Mouse (Mus musculus): ENCODE results near the gene Pdgfb. TPM values are rescaled to one million over a fixed set of nuclear protein-coding genes. Genes with fewer than 3 reads are reported as not detected.
A peak's percentile ranks its signal among the peaks of the same experiment; 100 is the strongest.

Pdgfb gene
- total RNA-seq, 1 experiment = 9.5 TPM

DNA sequence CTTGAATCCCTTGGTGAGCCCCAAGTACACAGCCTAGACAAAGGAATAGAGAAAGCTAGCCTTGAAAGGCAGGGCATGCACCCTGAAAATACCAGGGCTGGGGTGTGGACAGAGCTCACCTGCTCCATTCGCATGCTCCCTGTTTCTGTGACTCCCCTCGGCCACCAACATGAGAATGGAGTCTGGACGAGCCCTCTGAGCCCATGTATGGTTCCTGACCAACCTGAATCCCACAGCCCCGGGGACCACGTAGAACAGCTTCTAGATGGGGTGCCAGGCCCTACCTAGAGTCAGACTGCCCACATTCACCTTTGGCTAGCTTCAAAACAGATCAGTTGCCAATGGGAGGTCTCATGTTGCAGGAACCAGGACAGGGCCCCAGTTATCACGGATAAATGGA lies 63.6 kb downstream of the Pdgfb start:
- in situ Hi-C loops (cut with MboI; ENCODE audit: low sequenced_read_pairs in 2 of 2, unreplicated experiment in 2 of 2) = no loop called here
- Histone ChIP-seq H3K4me1 (ENCODE audit: control insufficient read depth in 2 of 2, insufficient read depth in 2 of 2, low read length in 2 of 2, poor library complexity in 1 of 2) (peaks cover 14 to 45% of the 10 kb centered on the region in 2 experiments), H3K36me3 (ENCODE audit: control insufficient read depth, insufficient read depth, low read length, poor library complexity, severe bottlenecking) (peaks cover 8% of the 10 kb centered on the region; the same call in 1 of the 2 replicates), H3K9me3 (ENCODE audit: control insufficient read depth, insufficient read depth, low read depth, low read length) (no peaks in the 10 kb centered on the region), H3K27ac (ENCODE audit: insufficient read depth, low read depth, low read length, poor library complexity, severe bottlenecking) (no peak overlapping the region), H3K4me3 (ENCODE audit: insufficient read depth in 1 of 2, low read depth in 1 of 2, low read length in 2 of 2, poor library complexity in 1 of 2, severe bottlenecking in 1 of 2) (no peak overlapping the region), H3K9ac (ENCODE audit: insufficient read depth, low read depth, low read length, poor library complexity, severe bottlenecking) (no peak overlapping the region)
- TF ChIP-seq MAFK (IDR thresholded peaks at IDR 0.05; ENCODE audit: insufficient read depth, low read depth, low read length) (no peak), CHD2 (IDR thresholded peaks at IDR 0.05; ENCODE audit: low read depth, low read length) (no peak), ZC3H11A (IDR thresholded peaks at IDR 0.05; ENCODE audit: borderline replicate concordance, low read depth, low read length) (no peak)
- DNase-seq (ENCODE audit: low read depth, low spot score) = no peak

DNA sequence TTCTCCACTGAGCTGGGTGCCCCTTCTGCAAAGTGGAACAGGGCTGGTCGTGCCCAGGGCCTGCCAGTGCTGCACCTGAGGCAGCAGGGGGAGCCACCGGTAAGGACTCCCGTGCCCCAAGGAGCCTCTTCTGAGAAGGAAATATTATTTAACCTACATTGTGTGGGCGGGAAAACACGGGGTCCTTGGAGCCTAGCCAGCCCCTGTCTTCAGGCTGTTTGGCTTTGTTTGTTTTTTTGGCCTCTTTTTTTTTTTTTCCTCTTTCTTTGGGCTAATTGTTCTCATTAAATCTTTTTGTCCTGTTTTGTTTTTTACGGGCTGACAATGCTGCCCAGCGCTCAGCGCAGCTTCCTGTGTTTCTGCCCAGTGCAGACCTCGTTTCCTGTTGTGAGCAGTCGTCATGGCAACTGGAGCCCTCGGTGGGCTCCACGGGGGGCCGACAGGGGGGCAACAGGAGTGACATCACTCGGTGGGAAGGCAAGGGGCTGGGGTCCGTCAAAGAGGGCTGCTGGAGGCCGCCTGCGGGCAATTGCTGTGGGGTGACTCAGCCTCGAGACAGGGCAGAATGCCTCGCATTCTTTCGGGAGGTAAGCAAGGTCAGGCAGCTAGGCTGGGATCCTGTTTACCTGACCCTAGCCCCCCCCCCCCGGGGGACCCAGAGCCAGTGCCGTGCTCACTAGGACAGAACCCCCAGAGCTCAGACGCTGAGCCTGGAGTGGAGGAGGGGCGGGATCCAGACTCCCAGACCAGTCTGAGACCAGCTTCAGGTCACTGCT lies 64.3 kb downstream of the Pdgfb start:
- no peak for DNase-seq (ENCODE audit: low read depth, low spot score)
- Histone ChIP-seq H3K9me3 (ENCODE audit: control insufficient read depth, insufficient read depth, low read depth, low read length) (no peaks in the 10 kb centered on the region), H3K27ac (ENCODE audit: insufficient read depth, low read depth, low read length, poor library complexity, severe bottlenecking) (0 out of 2 replicates have a peak overlapping the region, but pooled peaks have one; percentile 21), H3K4me3 (ENCODE audit: insufficient read depth in 1 of 2, low read depth in 1 of 2, low read length in 2 of 2, poor library complexity in 1 of 2, severe bottlenecking in 1 of 2) (no peak overlapping the region), H3K9ac (ENCODE audit: insufficient read depth, low read depth, low read length, poor library complexity, severe bottlenecking) (no peak overlapping the region), H3K4me1 (ENCODE audit: control insufficient read depth in 2 of 2, insufficient read depth in 2 of 2, low read length in 2 of 2, poor library complexity in 1 of 2) (peaks cover 14 to 44% of the 10 kb centered on the region in 2 experiments), H3K36me3 (ENCODE audit: control insufficient read depth, insufficient read depth, low read length, poor library complexity, severe bottlenecking) (peaks cover 8% of the 10 kb centered on the region; the same call in 1 of the 2 replicates)
- in situ Hi-C loops (cut with MboI; ENCODE audit: low sequenced_read_pairs in 2 of 2, unreplicated experiment in 2 of 2) = no loop called here
- TF ChIP-seq MAFK (IDR thresholded peaks at IDR 0.05; ENCODE audit: insufficient read depth, low read depth, low read length) = no peak
- TF ChIP-seq ZNF384 (IDR thresholded peaks at IDR 0.05; ENCODE audit: low read depth, low read length) = peak; percentile 80

DNA sequence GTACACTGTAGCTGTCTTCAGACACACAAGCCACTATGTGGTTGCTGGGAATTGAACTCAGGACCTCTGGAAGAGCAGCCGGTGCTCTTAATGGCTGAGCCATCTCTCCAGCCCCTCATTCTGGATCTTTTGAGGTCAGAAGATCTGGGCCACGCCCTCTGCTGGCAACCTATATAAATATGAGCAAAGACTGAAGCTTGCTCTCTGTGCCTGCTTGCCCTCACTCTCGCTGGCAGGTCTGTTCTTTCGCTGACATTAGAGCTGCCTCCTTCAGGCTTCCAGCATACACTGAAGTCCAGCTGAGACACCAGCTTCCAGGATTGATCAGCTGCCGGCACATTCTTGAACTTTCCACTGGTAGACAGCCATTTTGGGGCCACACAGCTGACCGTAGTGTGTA lies 67.1 kb downstream of the Pdgfb start:
- Histone ChIP-seq H3K4me3 (ENCODE audit: insufficient read depth in 1 of 2, low read depth in 1 of 2, low read length in 2 of 2, poor library complexity in 1 of 2, severe bottlenecking in 1 of 2) (no peak overlapping the region), H3K9ac (ENCODE audit: insufficient read depth, low read depth, low read length, poor library complexity, severe bottlenecking) (no peak overlapping the region), H3K27ac (ENCODE audit: insufficient read depth, low read depth, low read length, poor library complexity, severe bottlenecking) (no peak overlapping the region), H3K36me3 (ENCODE audit: control insufficient read depth, insufficient read depth, low read length, poor library complexity, severe bottlenecking) (peaks cover 5% of the 10 kb centered on the region; the same call in 1 of the 2 replicates), H3K9me3 (ENCODE audit: control insufficient read depth, insufficient read depth, low read depth, low read length) (no peaks in the 10 kb centered on the region), H3K4me1 (ENCODE audit: control insufficient read depth in 2 of 2, insufficient read depth in 2 of 2, low read length in 2 of 2, poor library complexity in 1 of 2) (peaks cover 4 to 39% of the 10 kb centered on the region in 2 experiments)
- no peak for TF ChIP-seq HCFC1 (IDR thresholded peaks at IDR 0.05; ENCODE audit: borderline replicate concordance, insufficient read depth, low read length)
- no peak for TF ChIP-seq MAFK (IDR thresholded peaks at IDR 0.05; ENCODE audit: insufficient read depth, low read depth, low read length)
- TF ChIP-seq ZC3H11A (IDR thresholded peaks at IDR 0.05; ENCODE audit: borderline replicate concordance, low read depth, low read length) = no peak
- no peak for TF ChIP-seq CHD2 (IDR thresholded peaks at IDR 0.05; ENCODE audit: low read depth, low read length)
- no peak for TF ChIP-seq ZNF384 (IDR thresholded peaks at IDR 0.05; ENCODE audit: low read depth, low read length)
- in situ Hi-C loops (cut with MboI; ENCODE audit: low sequenced_read_pairs in 2 of 2, unreplicated experiment in 2 of 2) = loop anchor here in 1 of 2 experiments (10.0 kb wide), 1 partner anchor 117 kb away; no protein-coding TSS in a partner anchor
- DNase-seq (ENCODE audit: low read depth, low spot score) = no peak

DNA sequence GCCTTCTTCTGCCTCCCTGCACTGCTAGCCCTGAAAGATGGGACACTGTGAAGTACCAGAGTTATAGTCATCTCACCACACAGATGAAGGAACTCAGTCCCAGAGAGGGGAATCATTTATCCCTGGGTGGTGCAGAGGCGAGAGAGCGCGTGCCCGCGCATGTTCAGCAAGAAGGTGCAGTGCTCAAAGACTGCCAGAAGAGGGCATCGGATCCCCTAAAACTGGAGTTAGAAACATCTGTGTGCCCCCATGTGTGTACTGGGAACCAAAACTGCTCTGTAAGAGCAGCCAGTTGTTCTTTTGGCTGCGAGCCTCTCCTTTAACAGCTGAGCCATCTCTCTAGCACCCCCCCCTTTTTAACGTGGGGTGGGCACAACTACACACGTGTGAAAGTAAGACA lies 68.0 kb downstream of the Pdgfb start:
- TF ChIP-seq ZNF384 (IDR thresholded peaks at IDR 0.05; ENCODE audit: low read depth, low read length) (no peak), ZC3H11A (IDR thresholded peaks at IDR 0.05; ENCODE audit: borderline replicate concordance, low read depth, low read length) (no peak), HCFC1 (IDR thresholded peaks at IDR 0.05; ENCODE audit: borderline replicate concordance, insufficient read depth, low read length) (no peak), MAFK (IDR thresholded peaks at IDR 0.05; ENCODE audit: insufficient read depth, low read depth, low read length) (no peak), CHD2 (IDR thresholded peaks at IDR 0.05; ENCODE audit: low read depth, low read length) (no peak)
- Histone ChIP-seq H3K27ac (ENCODE audit: insufficient read depth, low read depth, low read length, poor library complexity, severe bottlenecking) (peak overlapping the region; percentile 45; the same call in 1 of the 2 replicates), H3K9me3 (ENCODE audit: control insufficient read depth, insufficient read depth, low read depth, low read length) (no peaks in the 10 kb centered on the region), H3K9ac (ENCODE audit: insufficient read depth, low read depth, low read length, poor library complexity, severe bottlenecking) (peak overlapping the region; percentile 3; the same call in 1 of the 2 replicates), H3K36me3 (ENCODE audit: control insufficient read depth, insufficient read depth, low read length, poor library complexity, severe bottlenecking) (peaks cover 5% of the 10 kb centered on the region; the same call in 1 of the 2 replicates), H3K4me1 (ENCODE audit: control insufficient read depth in 2 of 2, insufficient read depth in 2 of 2, low read length in 2 of 2, poor library complexity in 1 of 2) (peaks cover 4 to 34% of the 10 kb centered on the region in 2 experiments), H3K4me3 (ENCODE audit: insufficient read depth in 1 of 2, low read depth in 1 of 2, low read length in 2 of 2, poor library complexity in 1 of 2, severe bottlenecking in 1 of 2) (no peak overlapping the region)
- DNase-seq (ENCODE audit: low read depth, low spot score) = no peak
- in situ Hi-C loops (cut with MboI; ENCODE audit: low sequenced_read_pairs in 2 of 2, unreplicated experiment in 2 of 2) = loop anchor here in 1 of 2 experiments (10.0 kb wide), 1 partner anchor 118 kb away; no protein-coding TSS in a partner anchor

All from ES-E14 (cell line).